Mouse (Mus musculus) CH12.LX (cell line): ENCODE data around the gene Rpl7l1. TPM values are rescaled to one million over a fixed set of nuclear protein-coding genes. Genes with fewer than 3 reads are reported as not detected.

Experiments used
- DNase-seq: peaks from one replicate; pipeline ENCODE4 v3.0.0-alpha.2; 2013; ENCODE audit errors: extremely low read depth
- H3K27ac ChIP-seq: 2 replicates; pipeline ENCODE4 v1.5.1; 2012; ENCODE audit warnings: low read depth, mild to moderate bottlenecking, control low read depth, moderate library complexity; ENCODE audit not compliant: insufficient read depth
- H3K27me3 ChIP-seq: replicated peaks from 2 replicates; pipeline ENCODE3; 2012; ENCODE audit warnings: inconsistent platforms
- H3K36me3 ChIP-seq, 2 experiments: replicated peaks in 1 of 2; 2 replicates each; pipeline versions ENCODE3 to v1.6.1; 2012; ENCODE audit warnings: inconsistent platforms in 1 of 2, low read length in 1 of 2, mild to moderate bottlenecking in 1 of 2, mixed read lengths in 1 of 2, moderate library complexity in 1 of 2; ENCODE audit not compliant: control insufficient read depth in 1 of 2, insufficient read depth in 1 of 2
- H3K4me1 ChIP-seq, 2 experiments: 2 replicates each; pipeline ENCODE4 v1.6.1; 2012; ENCODE audit warnings: inconsistent platforms in 1 of 2, moderate library complexity in 1 of 2; ENCODE audit not compliant: insufficient read depth in 2 of 2, control insufficient read depth in 1 of 2
- H3K4me2 ChIP-seq: 2 replicates; pipeline ENCODE4 v1.6.1; 2012; ENCODE audit warnings: low read depth, mild to moderate bottlenecking, control low read depth; ENCODE audit not compliant: poor library complexity, insufficient read depth, severe bottlenecking
- H3K4me3 ChIP-seq, 3 experiments: fragments of 150-350 bp in 1 of 3; sonication (generic) in 1 of 3; replicated peaks in 1 of 3; 2 replicates each; pipeline versions ENCODE3 to v1.5.1; 2011 to 2012; ENCODE audit warnings: low read depth in 2 of 3, low read length in 2 of 3, mild to moderate bottlenecking in 2 of 3, moderate library complexity in 2 of 3, control low read depth in 1 of 3, improper control_type of control experiment in 1 of 3, inconsistent platforms in 1 of 3, mixed read lengths in 1 of 3; ENCODE audit not compliant: poor library complexity in 1 of 3
- H3K79me2 ChIP-seq: replicated peaks from 2 replicates; pipeline ENCODE4 v1.6.1; 2012; ENCODE audit warnings: mild to moderate bottlenecking, moderate library complexity; ENCODE audit not compliant: control insufficient read depth, poor library complexity, insufficient read depth, severe bottlenecking; ENCODE audit errors: extremely low read depth
- H3K9ac ChIP-seq: 2 replicates; pipeline ENCODE4 v1.6.1; 2012; ENCODE audit warnings: low read depth, mild to moderate bottlenecking, control low read depth, moderate library complexity; ENCODE audit not compliant: insufficient read depth
- H3K9me3 ChIP-seq: replicated peaks from 2 replicates; pipeline ENCODE3; 2012; ENCODE audit warnings: low read length, inconsistent platforms, mixed read lengths
- CHD2 ChIP-seq: IDR thresholded peaks from 2 replicates; pipeline ENCODE4 v1.6.1; 2011; ENCODE audit warnings: low read length, improper control_type of control experiment
- ELF1 ChIP-seq: IDR thresholded peaks from 2 replicates; pipeline ENCODE4 v1.6.1; 2014; ENCODE audit warnings: low read depth, mild to moderate bottlenecking, inconsistent platforms, low read length, improper control_type of control experiment
- ETS1 ChIP-seq: conservative IDR thresholded peaks from 2 replicates; pipeline ENCODE4 v1.6.1; 2012; ENCODE audit warnings: low read depth, mild to moderate bottlenecking, inconsistent platforms, low read length, improper control_type of control experiment, moderate library complexity
- HCFC1 ChIP-seq: IDR thresholded peaks from 2 replicates; pipeline ENCODE4 v1.6.1; 2012; ENCODE audit warnings: low read depth, mild to moderate bottlenecking, inconsistent platforms, low read length, improper control_type of control experiment
- IRF4 ChIP-seq: IDR thresholded peaks from 2 replicates; pipeline ENCODE4 v1.6.1; 2014; ENCODE audit warnings: low read depth, mild to moderate bottlenecking, inconsistent platforms, low read length, improper control_type of control experiment
- JUN ChIP-seq: IDR thresholded peaks from 2 replicates; pipeline ENCODE4 v1.6.1; 2011; ENCODE audit warnings: low read depth, mild to moderate bottlenecking, low read length, improper control_type of control experiment, moderate library complexity; ENCODE audit not compliant: insufficient read depth
- JUND ChIP-seq: conservative IDR thresholded peaks from 2 replicates; pipeline ENCODE4 v1.6.1; 2011; ENCODE audit warnings: low read depth, low read length, improper control_type of control experiment
- MEF2A ChIP-seq: IDR thresholded peaks from 2 replicates; pipeline ENCODE4 v1.6.1; 2014; ENCODE audit warnings: low read depth, mild to moderate bottlenecking, inconsistent platforms, low read length, improper control_type of control experiment, borderline replicate concordance
- MYC ChIP-seq: IDR thresholded peaks from 2 replicates; pipeline ENCODE4 v1.6.1; 2011; ENCODE audit warnings: low read depth, mild to moderate bottlenecking, improper control_type of control experiment, low read length
- NELFE ChIP-seq: IDR thresholded peaks from 2 replicates; pipeline ENCODE4 v1.6.1; 2011; ENCODE audit warnings: low read depth, low read length, improper control_type of control experiment
- RAD21 ChIP-seq: IDR thresholded peaks from 2 replicates; pipeline ENCODE4 v1.6.1; 2011; ENCODE audit warnings: low read depth, mild to moderate bottlenecking, low read length, improper control_type of control experiment, moderate library complexity
- UBTF ChIP-seq: IDR thresholded peaks from 2 replicates; pipeline ENCODE4 v1.6.1; 2012; ENCODE audit warnings: low read depth, mild to moderate bottlenecking, inconsistent platforms, low read length, improper control_type of control experiment, moderate library complexity
- USF2 ChIP-seq: conservative IDR thresholded peaks from 2 replicates; pipeline ENCODE4 v1.6.1; 2011; ENCODE audit warnings: low read depth, low read length, improper control_type of control experiment
- ZKSCAN1 ChIP-seq: IDR thresholded peaks from 2 replicates; pipeline ENCODE4 v1.6.1; 2012; ENCODE audit warnings: low read depth, inconsistent platforms, low read length, improper control_type of control experiment, borderline replicate concordance
- ZMIZ1 ChIP-seq: IDR thresholded peaks from 2 replicates; pipeline ENCODE4 v1.6.1; 2012; ENCODE audit warnings: low read depth, mild to moderate bottlenecking, inconsistent platforms, low read length, improper control_type of control experiment
- dilution Hi-C: fragments of 300-500 bp; cut with MboI; formaldehyde crosslinking; loops from 2 replicates; pipeline ENCODE4 v1.14.3; 2020; ENCODE audit warnings: low sequenced_read_pairs; ENCODE audit not compliant: extremely low pct_unique_long_range_greater_than_20kb, extremely low pct_ligation_motif_present
- in situ Hi-C: fragments of 300-500 bp; cut with MboI; formaldehyde crosslinking; loops from 3 replicates; pipeline ENCODE4 v1.14.3; 2019; ENCODE audit warnings: low sequenced_read_pairs, low pct_ligation_motif_present, low pct_unique_long_range_greater_than_20kb, mixed read lengths
- polyA plus RNA-seq: library from polyadenylated mRNA; unstranded; fragments of >175 nt; gene quantifications from 2 replicates; pipeline ENCODE4 v1.2.1, GENCODE M21; 2012; ENCODE audit warnings: low read depth; ENCODE audit not compliant: insufficient read length
- total RNA-seq, 2 experiments: library from RNA; depleted of rRNA; stranded (reverse); fragments of 300-350 nt in 1 of 2; fragments of >200 nt in 1 of 2; gene quantifications; 2 replicates each; pipeline ENCODE4 v1.2.3; 2012 to 2014

Gene Rpl7l1
- total and polyA plus RNA-seq, 3 experiments: 160 to 296 (median 261) TPM

- H3K4me3 ChIP-seq: no peak within 1 kb of the TSS
- no peak within 1 kb of the TSS for H3K4me2 ChIP-seq
- no peak for DNase-seq
- H3K9ac ChIP-seq: no peak within 1 kb of the TSS
- dilution Hi-C loops (no loop called here), in situ Hi-C loops (no loop called here)
- TF ChIP-seq IRF4: no peak
- TF ChIP-seq JUND: no peak
- TF ChIP-seq ZKSCAN1: no peak
- TF ChIP-seq ETS1: no peak
- H3K79me2 ChIP-seq: no peaks in the 10 kb centered on the region
- no peak within 1 kb of the TSS for H3K27ac ChIP-seq
- peaks cover 10 to 23% of the 10 kb centered on the region in 2 experiments for H3K4me1 ChIP-seq
- no peaks in the 10 kb centered on the region for H3K9me3 ChIP-seq
- H3K36me3 ChIP-seq: no peaks in the 10 kb centered on the region
- H3K27me3 ChIP-seq: no peaks in the 10 kb centered on the region
Observed at GRCm38 (mm10) chr17:46763544-46763943, 18.9 kb downstream of the Rpl7l1 start, which contains the start of gene Ptcra. Gene Ptcra (minus strand): TSS chr17:46763712.

DNA sequence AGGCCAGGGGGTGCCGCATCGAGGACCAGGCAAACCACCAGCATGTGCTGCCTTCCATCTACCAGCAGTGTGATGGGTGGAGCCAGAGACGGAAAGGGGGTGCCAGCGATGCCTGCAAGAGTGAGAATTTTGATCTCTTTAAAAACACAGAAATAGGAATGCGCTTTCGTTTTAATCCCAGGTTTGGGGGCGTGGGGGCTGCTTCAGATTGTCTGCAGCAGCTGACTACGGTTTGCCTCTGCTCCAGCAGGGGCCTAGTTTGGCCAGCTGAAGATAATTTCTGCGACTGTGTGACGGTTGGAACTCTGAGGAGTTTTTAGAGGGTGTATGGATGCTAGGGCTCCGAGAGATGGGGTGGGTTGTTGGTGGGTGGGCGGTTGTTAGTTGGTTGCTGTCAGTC lies 23.7 kb downstream of the Rpl7l1 start:
- Histone ChIP-seq H3K79me2 (no peaks in the 10 kb centered on the region), H3K4me1 (peaks cover 4 to 10% of the 10 kb centered on the region in 2 experiments; a peak in 2 of 4 replicates), H3K27ac (no peak overlapping the region), H3K4me3 (no peak overlapping the region), H3K4me2 (no peak overlapping the region), H3K27me3 (no peaks in the 10 kb centered on the region), H3K9ac (no peak overlapping the region), H3K36me3 (no peaks in the 10 kb centered on the region), H3K9me3 (peaks cover 11% of the 10 kb centered on the region)
- DNase-seq: no peak
- dilution Hi-C loops (no loop called here), in situ Hi-C loops (no loop called here)
- TF ChIP-seq ELF1 (no peak), IRF4 (no peak), ETS1 (no peak), USF2 (no peak), NELFE (no peak), CHD2 (no peak), UBTF (no peak), ZMIZ1 (no peak), JUN (no peak), MEF2A (no peak), MYC (no peak), RAD21 (no peak), HCFC1 (no peak)
